Mouse (Mus musculus) C2C12 (cell line): ENCODE data around the gene Nol6. TPM values are rescaled to one million over a fixed set of nuclear protein-coding genes. Genes with fewer than 3 reads are reported as not detected.

Source experiments
- H3K27me3 ChIP-seq: one replicate; pipeline ENCODE4 v1.6.1; 2011; ENCODE audit not compliant: control insufficient read depth, insufficient read depth, insufficient read length
- H3K36me3 ChIP-seq: one replicate; pipeline ENCODE4 v1.6.1; 2011; ENCODE audit not compliant: control insufficient read depth, insufficient read depth
- H3K4me3 ChIP-seq: one replicate; pipeline ENCODE4 v1.5.1; 2011; ENCODE audit warnings: mild to moderate bottlenecking, control low read depth; ENCODE audit not compliant: poor library complexity, insufficient read depth, severe bottlenecking
- H3K79me2 ChIP-seq: one replicate; pipeline ENCODE4 v1.6.1; 2011; ENCODE audit not compliant: control insufficient read depth, insufficient read depth
- H3K79me3 ChIP-seq: one replicate; pipeline ENCODE4 v1.6.1; 2011; ENCODE audit warnings: low read depth, control low read depth
- H3ac ChIP-seq: one replicate; pipeline ENCODE3; 2011; ENCODE audit warnings: low read depth; ENCODE audit not compliant: control insufficient read depth, insufficient read length
- CEBPB ChIP-seq: IDR thresholded peaks from one replicate; pipeline ENCODE4 v1.6.1; 2011; ENCODE audit warnings: low read depth, mild to moderate bottlenecking, control low read depth, moderate library complexity
- CTCF ChIP-seq: IDR thresholded peaks from one replicate; pipeline ENCODE4 v1.5.1; 2011; ENCODE audit not compliant: control insufficient read depth, insufficient read depth, insufficient read length
- FOSL1 ChIP-seq: IDR thresholded peaks from one replicate; pipeline ENCODE4 v1.8.0; 2011; ENCODE audit warnings: mild to moderate bottlenecking, low read length; ENCODE audit not compliant: poor library complexity, insufficient read depth, severe bottlenecking
- MAX ChIP-seq: IDR thresholded peaks from one replicate; pipeline ENCODE4 v1.6.1; 2011; ENCODE audit warnings: mild to moderate bottlenecking, control low read depth
- MYOD1 ChIP-seq: IDR thresholded peaks from one replicate; pipeline ENCODE4 v1.6.1; 2011; ENCODE audit warnings: low read depth; ENCODE audit not compliant: control insufficient read depth, insufficient read length
- MYOG ChIP-seq: IDR thresholded peaks from one replicate; pipeline ENCODE4 v1.6.1; 2011; ENCODE audit not compliant: control insufficient read depth, insufficient read length; ENCODE audit errors: extremely low read depth
- USF1 ChIP-seq: IDR thresholded peaks from one replicate; pipeline ENCODE4 v1.6.1; 2011; ENCODE audit warnings: low read depth, mild to moderate bottlenecking, control low read depth, moderate library complexity
- polyA plus RNA-seq: library from polyadenylated mRNA; unstranded; fragments of >200 nt; fragmentation: generic; extraction: Trizol; gene quantifications from one replicate; pipeline ENCODE4 v1.2.1, GENCODE M21; 2012; ENCODE audit warnings: missing spikeins

Nol6 gene
- polyA plus RNA-seq, 1 experiment, result 29.4 TPM

DNA sequence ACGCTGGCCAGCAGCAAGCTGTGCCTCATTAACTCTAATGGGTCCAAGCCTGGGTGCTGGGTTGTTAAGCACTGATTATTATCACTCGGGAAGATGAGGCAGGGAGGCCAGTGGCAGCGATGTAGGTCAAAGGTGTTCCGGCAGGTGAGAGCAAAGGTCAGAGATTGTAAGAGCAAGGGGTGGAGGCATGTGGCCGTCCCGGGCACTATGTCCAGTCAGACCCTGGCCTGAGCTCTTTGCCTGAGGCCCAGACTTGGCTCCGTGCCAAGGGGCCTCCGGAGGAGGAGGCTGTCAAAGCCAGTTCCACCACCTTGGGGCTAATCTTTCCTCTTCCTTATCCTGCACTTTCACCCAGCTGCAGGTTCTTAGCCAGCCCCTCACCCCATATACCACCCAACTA lies 28.1 kb downstream of the Nol6 start:
- no peak for TF ChIP-seq FOSL1
- no peak for TF ChIP-seq USF1
- no peak for TF ChIP-seq MYOD1
- no peak for TF ChIP-seq MAX
- TF ChIP-seq MYOG, result no peak
- TF ChIP-seq CTCF, result no peak
- TF ChIP-seq CEBPB, result no peak
- Histone ChIP-seq H3K27me3 (peaks cover 6% of the 10 kb centered on the region), H3K36me3 (no peaks in the 10 kb centered on the region), H3K79me2 (no peaks in the 10 kb centered on the region), H3ac (no peak overlapping the region), H3K4me3 (no peak overlapping the region), H3K79me3 (no peaks in the 10 kb centered on the region)

DNA sequence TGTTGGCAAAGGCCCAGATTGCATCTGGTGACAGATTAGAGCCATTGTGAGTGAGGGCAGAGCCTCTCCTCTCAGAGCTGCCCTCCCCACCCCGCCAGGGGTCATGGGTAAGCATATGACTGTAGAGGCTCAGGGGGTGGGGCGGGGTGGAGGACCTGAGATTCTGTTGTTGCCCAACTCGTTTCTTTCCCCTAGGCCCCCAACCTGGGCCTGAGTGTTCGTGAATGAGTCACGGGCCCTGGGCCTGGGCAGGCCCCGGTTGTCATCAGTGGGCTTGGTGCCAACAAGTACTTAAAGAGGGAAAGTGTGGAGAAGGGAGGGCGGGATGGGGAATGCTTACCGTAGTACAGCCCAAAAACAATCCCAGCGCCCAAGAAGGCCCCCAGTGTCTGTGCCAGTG lies 29.9 kb downstream of the Nol6 start:
- peaks cover 6% of the 10 kb centered on the region for H3K27me3 ChIP-seq
- TF ChIP-seq MYOG (no peak), USF1 (no peak)
- no peaks in the 10 kb centered on the region for H3K36me3 ChIP-seq
- no peaks in the 10 kb centered on the region for H3K79me3 ChIP-seq
- no peak overlapping the region for H3K4me3 ChIP-seq
- no peaks in the 10 kb centered on the region for H3K79me2 ChIP-seq
- H3ac ChIP-seq, result no peak overlapping the region

DNA sequence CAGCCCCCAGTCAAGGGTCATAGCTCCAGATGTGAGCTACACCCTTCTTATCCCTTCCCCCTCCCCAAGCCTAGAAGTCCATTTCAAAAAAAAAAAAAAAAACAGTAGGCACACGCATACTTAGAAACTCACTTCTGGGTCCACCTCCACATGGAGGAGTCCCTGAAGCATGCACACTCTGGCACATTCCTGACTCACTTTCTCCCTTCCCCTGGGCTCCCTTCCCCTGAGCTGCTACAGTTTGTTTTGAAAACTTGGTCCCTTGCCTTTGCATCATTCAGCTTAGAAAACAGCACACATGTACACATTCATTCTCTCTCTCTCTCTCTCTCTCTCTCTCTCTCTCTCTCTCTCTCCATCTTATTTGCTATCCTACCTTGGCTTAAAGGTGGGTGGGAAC lies 31.3 kb downstream of the Nol6 start:
- Histone ChIP-seq H3K79me3 (no peaks in the 10 kb centered on the region), H3K36me3 (no peaks in the 10 kb centered on the region), H3K79me2 (no peaks in the 10 kb centered on the region), H3ac (no peak overlapping the region), H3K27me3 (peaks cover 6% of the 10 kb centered on the region), H3K4me3 (no peak overlapping the region)
- TF ChIP-seq FOSL1 (no peak), MYOD1 (no peak), USF1 (no peak), CTCF (no peak), MAX (no peak), CEBPB (no peak)

DNA sequence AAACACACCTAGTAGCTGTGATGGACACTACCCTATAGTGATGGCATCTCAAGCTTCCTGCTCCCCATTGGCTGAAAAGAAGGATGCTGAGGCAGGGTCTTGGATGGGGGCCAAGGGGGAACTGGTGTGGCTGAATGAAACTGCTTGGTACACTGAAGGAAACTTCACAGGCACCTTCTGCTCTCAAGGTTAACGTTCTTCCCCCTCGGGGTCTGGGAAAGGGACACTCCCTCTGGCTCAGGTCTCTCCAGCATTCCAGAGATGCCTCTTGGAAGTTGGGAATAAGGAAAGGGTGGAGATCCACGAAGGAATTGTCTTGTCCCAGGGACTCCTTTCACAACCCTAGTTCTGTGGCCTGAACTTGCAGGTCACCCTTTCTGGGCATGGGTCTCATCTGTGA lies 32.9 kb downstream of the Nol6 start:
- Histone ChIP-seq H3K79me3 (no peaks in the 10 kb centered on the region), H3K27me3 (peaks cover 3% of the 10 kb centered on the region), H3K4me3 (no peak overlapping the region), H3K79me2 (no peaks in the 10 kb centered on the region), H3ac (no peak overlapping the region), H3K36me3 (no peaks in the 10 kb centered on the region)
- TF ChIP-seq FOSL1 (no peak), CTCF (no peak), MYOD1 (no peak), USF1 (no peak), CEBPB (no peak), MYOG (no peak), MAX (no peak)

DNA sequence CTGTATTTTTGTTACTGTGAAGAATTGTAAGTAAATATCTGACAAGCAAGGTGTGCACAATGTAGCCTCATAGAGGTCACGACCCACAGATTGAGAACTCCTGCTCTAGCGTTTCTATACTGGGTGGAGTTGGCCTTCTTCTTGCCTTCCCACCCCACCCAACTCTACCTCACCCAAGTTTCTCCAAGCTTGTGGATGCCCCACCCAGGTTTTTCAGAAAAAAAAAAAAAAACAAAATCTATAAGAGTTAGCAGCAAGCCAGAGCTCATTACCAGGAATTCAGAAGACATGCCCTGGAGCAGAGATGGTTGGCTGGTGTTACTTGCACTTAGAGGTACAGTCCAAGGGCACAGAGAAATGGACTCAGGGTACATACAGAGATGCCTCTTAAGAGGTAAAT lies 34.5 kb downstream of the Nol6 start:
- Histone ChIP-seq H3K27me3 (peaks cover 3% of the 10 kb centered on the region), H3K79me3 (no peaks in the 10 kb centered on the region), H3ac (no peak overlapping the region), H3K79me2 (no peaks in the 10 kb centered on the region), H3K4me3 (no peak overlapping the region), H3K36me3 (no peaks in the 10 kb centered on the region)
- TF ChIP-seq FOSL1, result no peak
- no peak for TF ChIP-seq MAX
- no peak for TF ChIP-seq CTCF
- no peak for TF ChIP-seq MYOG
- no peak for TF ChIP-seq MYOD1
- no peak for TF ChIP-seq CEBPB
- no peak for TF ChIP-seq USF1

DNA sequence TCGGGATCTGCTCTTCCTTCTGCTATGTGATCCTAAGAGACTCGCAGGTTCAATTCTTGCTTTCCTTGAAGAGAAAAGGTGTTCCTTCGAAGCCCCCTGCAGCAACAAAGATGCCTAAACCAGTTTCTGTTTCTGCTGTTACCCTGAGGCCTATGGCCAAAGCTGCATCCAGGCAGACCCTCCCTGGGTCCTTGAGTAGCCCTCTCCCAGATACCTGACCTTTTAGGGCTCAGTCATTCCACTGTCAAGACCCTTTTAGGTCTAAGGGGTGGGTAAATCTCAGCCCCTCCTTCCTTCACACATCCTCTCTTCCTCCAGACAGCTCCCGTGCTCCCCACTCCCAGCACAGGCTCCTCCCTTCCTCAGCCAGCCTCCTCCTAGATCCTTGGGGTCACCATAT lies 35.1 kb downstream of the Nol6 start:
- H3K79me3 ChIP-seq, result no peaks in the 10 kb centered on the region
- TF ChIP-seq USF1, result no peak
- no peak for TF ChIP-seq CTCF
- TF ChIP-seq MAX, result no peak
- TF ChIP-seq MYOG, result no peak
- TF ChIP-seq CEBPB, result no peak
- no peak for TF ChIP-seq MYOD1
- no peak for TF ChIP-seq FOSL1
- H3K36me3 ChIP-seq, result no peaks in the 10 kb centered on the region
- no peaks in the 10 kb centered on the region for H3K79me2 ChIP-seq
- no peak overlapping the region for H3ac ChIP-seq
- H3K4me3 ChIP-seq, result no peak overlapping the region
- H3K27me3 ChIP-seq, result peaks cover 7% of the 10 kb centered on the region
